Mouse (Mus musculus) left cerebral cortex, adult 9 months (tissue): ENCODE measurements at regions not wholly inside any gene's neighbourhood (a gene's known extent, or its start where the extent isn't known, plus 50 kb on each side); places are given as distances from the start of the nearest gene placed in this dataset.

Experiments
- DNase-seq, 2 experiments: peaks; one replicate each; pipeline ENCODE4 v3.0.0; 2022; ENCODE audit warnings: low spot score in 2 of 2

GRCm38 (mm10) chr12:58443007-58443406 is 173.9 kb upstream of the Clec14a start:
- DNase-seq, result no peak

GRCm38 (mm10) chr12:58441962-58442361 is 172.9 kb upstream of the Clec14a start:
- DNase-seq, result no peak

GRCm38 (mm10) chr12:58440666-58441065 is 171.6 kb upstream of the Clec14a start:
- DNase-seq, result no peak

- DNase-seq, result no peak
Observed at GRCm38 (mm10) chr12:58437031-58437430, 167.9 kb upstream of the Clec14a start.

DNA sequence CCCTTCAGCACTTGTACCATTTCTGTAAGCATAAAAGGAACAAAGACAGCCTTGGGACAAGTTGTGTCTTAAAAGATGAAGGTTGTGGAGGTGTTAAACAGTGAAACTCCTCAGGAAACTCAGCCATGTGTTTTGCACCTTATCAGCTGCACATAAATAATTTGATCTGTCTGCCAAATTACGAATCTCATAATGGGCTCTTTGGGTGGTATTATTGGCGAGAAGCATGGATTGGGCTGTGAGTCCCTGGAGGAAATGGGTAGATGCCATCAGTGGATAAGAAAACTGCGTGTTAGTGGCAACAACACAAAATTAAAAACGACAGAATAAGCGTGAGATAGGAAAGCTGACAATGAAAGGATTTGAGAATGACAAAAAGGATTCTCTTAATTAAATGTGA is 165.4 kb upstream of the Clec14a start:
- DNase-seq, result no peak

DNA sequence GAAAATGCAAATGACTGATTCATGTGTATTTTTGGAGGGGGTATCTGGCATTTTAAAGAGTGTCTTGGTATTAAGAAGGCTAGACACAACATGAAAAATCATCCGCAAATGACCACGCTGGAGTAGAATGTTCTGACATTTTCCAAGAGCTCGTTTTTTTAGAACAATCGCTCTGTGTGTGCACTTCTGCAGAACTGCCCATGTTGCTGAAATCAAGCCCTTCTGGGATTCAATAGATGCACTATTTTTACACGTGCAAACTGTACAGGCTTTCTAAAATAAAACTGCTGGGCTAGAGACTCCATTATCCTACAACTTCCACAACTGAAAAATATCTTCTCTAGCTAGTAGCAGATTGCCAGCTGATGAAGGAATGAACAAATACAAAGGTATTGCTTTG is 160.8 kb upstream of the Clec14a start:
- peak; percentile 10 to 29 for DNase-seq

DNA sequence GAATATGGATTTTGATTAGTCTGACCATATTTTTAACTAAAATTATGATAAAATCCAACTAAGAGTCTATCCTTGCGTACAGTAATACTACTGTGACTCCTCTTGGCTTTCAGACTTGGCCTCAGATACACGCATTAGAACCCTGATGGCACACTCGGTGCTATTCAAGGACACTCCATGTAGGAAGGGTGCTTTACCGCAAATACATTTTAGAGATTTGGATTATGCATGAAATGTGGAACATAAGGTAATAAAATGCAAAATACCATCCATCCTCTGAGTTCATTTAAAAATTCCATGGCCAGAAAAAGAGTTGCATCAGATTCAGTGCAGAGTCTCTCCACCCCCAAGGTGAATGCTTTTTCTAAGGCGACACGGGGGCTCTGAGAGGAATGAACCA is 157.7 kb upstream of the Clec14a start:
- peak in 1 of 2 experiments; percentile 7 for DNase-seq

DNA sequence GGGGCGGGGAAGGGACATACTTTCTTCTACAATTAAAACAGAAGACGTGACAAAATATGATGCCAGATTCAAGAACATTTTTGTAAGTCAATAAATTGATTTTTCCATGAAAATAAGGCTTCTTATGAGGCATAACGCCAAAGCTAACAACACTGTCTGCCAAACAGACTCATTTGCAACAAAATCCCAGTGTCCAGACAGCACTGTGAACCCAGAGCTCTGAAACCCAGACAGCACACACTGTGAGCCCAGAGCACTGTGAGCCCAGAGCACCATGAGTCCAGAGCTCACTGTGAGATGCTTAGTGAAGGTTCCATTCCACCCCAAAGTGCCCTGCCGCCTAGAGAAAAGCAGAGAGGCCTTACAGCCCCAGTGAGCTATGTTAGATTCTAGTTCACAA is 156.9 kb upstream of the Clec14a start:
- DNase-seq, result peak in 1 of 2 experiments; percentile 3

GRCm38 (mm10) chr12:58423581-58423980 is 154.5 kb upstream of the Clec14a start:
- DNase-seq, result no peak

- peak in 1 of 2 experiments; percentile 14 for DNase-seq
Observed at GRCm38 (mm10) chr12:58401904-58402303, 132.8 kb upstream of the Clec14a start.

DNA sequence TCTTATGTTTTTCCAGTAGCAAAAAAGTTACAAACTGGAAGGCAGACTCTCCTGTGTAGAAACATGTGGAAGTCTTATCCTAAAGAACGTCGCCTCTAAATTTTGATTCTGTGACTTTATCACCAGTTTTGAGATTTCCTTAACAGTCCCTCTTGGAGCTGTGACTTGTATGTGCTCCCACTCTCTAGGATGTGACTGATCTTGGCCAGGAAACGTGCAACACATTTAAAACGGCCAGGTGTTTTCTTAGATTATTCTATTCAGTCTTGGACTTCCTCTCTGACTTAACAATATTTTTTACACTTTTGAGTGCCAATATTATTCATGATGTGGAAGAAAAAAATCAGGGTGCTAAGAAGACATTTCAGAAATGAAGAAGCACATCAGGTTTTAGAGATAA is 91.2 kb upstream of the Clec14a start:
- peak in 1 of 2 experiments; percentile 7 for DNase-seq

GRCm38 (mm10) chr12:58334163-58334562 is 65.1 kb upstream of the Clec14a start:
- DNase-seq, result no peak

- DNase-seq, result no peak
Observed at GRCm38 (mm10) chr12:58329913-58330312, 60.8 kb upstream of the Clec14a start.

GRCm38 (mm10) chr12:58323953-58324352 is 54.9 kb upstream of the Clec14a start:
- DNase-seq, result no peak
